Comparison of ENCODE assay signal across 28 mouse cellular contexts in genomic region chr5:145057907-145058306, GRCm38 (mm10). TPM values are rescaled to one million over a fixed set of nuclear protein-coding genes. Genes with fewer than 3 reads are reported as not detected.
"Had no signal": no experiment of that assay in that cellular context is flagged by ENCODE, and none has a peak within 500 bp of the region (broad histone marks: within the 10 kb centered on the region; RNA-seq: fewer than 3 reads in every experiment).

No protein-coding gene starts in this region.

- H3K27ac ChIP-seq: liver, embryonic 15.5 days; lung, embryonic 15.5 days; macrophage; midbrain, embryonic 10.5 days; midbrain, embryonic 12.5 days; neural tube, embryonic 13.5 days; neural tube, embryonic 15.5 days had no signal

- H3K4me1 ChIP-seq: liver, embryonic 15.5 days; lung, embryonic 15.5 days; midbrain, embryonic 10.5 days; midbrain, embryonic 12.5 days; neural tube, embryonic 13.5 days; neural tube, embryonic 15.5 days had no signal

- DNase-seq: liver, postnatal 0 days; lung, adult 2 months; lung, postnatal 14 days; lung, postnatal 36 days; midbrain, embryonic 14.5 days; right cerebral cortex, adult 18-20 months; right cerebral cortex, postnatal 25 days; right cerebral cortex, postnatal 4 days; spleen, adult 18-20 months; thymus, adult 2 months; thymus, postnatal 25 days; thymus, postnatal 4 days had no signal

- H3K4me3 ChIP-seq: liver, embryonic 15.5 days; lung, embryonic 15.5 days; midbrain, embryonic 10.5 days; midbrain, embryonic 12.5 days; myocyte; neural tube, embryonic 13.5 days; neural tube, embryonic 15.5 days had no signal

- H3K9ac ChIP-seq: liver, embryonic 15.5 days; liver, postnatal 0 days; lung, embryonic 15.5 days; midbrain, embryonic 12.5 days; neural tube, embryonic 13.5 days; neural tube, embryonic 15.5 days had no signal

- H3K36me3 ChIP-seq: liver, embryonic 15.5 days; lung, embryonic 15.5 days; midbrain, embryonic 10.5 days; midbrain, embryonic 12.5 days; neural tube, embryonic 13.5 days; neural tube, embryonic 15.5 days had no signal

- ATAC-seq: liver, postnatal 0 days; lung, postnatal 0 days; midbrain, embryonic 16.5 days had no signal

- H3K27me3 ChIP-seq: liver, embryonic 15.5 days; lung, embryonic 15.5 days; midbrain, embryonic 12.5 days; neural tube, embryonic 13.5 days; neural tube, embryonic 15.5 days had no signal

- H3K4me2 ChIP-seq: liver, embryonic 15.5 days; lung, embryonic 15.5 days; midbrain, embryonic 12.5 days; neural tube, embryonic 13.5 days; neural tube, embryonic 15.5 days had no signal

- H3K9me3 ChIP-seq: liver, embryonic 15.5 days; lung, embryonic 15.5 days; midbrain, embryonic 10.5 days; midbrain, embryonic 12.5 days; neural tube, embryonic 13.5 days; neural tube, embryonic 15.5 days had no signal

RNA-seq across cellular contexts. Expression of gene 1700018F24Rik, which starts 15.1 kb away (rescaled TPM):
- total RNA-seq: megakaryocyte, adult 5-6 weeks; megakaryocyte-erythroid progenitor cell, adult 5-6 weeks had no signal
- polyA plus RNA-seq: liver, embryonic 15.5 days; liver, postnatal 0 days; lung, adult 2 months; macrophage; midbrain, embryonic 10.5 days; midbrain, embryonic 12.5 days; midbrain, embryonic 14.5 days; midbrain, embryonic 16.5 days; myocyte; neural tube, embryonic 11.5 days; neural tube, embryonic 13.5 days; neural tube, embryonic 15.5 days; small intestine, adult 2 months; stomach, embryonic 14.5 days; stomach, embryonic 16.5 days; thymus, adult 2 months had no signal

RNA-seq across cellular contexts. Expression of gene Gm4871, which starts 25.4 kb away (rescaled TPM):
- total RNA-seq: megakaryocyte, adult 5-6 weeks; megakaryocyte-erythroid progenitor cell, adult 5-6 weeks had no signal
- polyA plus RNA-seq: liver, embryonic 15.5 days; liver, postnatal 0 days; lung, adult 2 months; lung, embryonic 15.5 days; lung, postnatal 0 days; macrophage; midbrain, embryonic 10.5 days; midbrain, embryonic 12.5 days; midbrain, embryonic 14.5 days; midbrain, embryonic 16.5 days; myocyte; neural tube, embryonic 11.5 days; neural tube, embryonic 13.5 days; neural tube, embryonic 15.5 days; small intestine, adult 2 months; stomach, embryonic 14.5 days; stomach, embryonic 16.5 days; thymus, adult 2 months had no signal

RNA-seq across cellular contexts. Expression of gene Kpna7, which starts 25.9 kb away (rescaled TPM):
- total RNA-seq: megakaryocyte, adult 5-6 weeks; megakaryocyte-erythroid progenitor cell, adult 5-6 weeks had no signal
- polyA plus RNA-seq: liver, postnatal 0 days; lung, adult 2 months; lung, embryonic 15.5 days; lung, postnatal 0 days; macrophage; midbrain, embryonic 10.5 days; midbrain, embryonic 12.5 days; midbrain, embryonic 14.5 days; midbrain, embryonic 16.5 days; myocyte; neural tube, embryonic 11.5 days; neural tube, embryonic 13.5 days; neural tube, embryonic 15.5 days; small intestine, adult 2 months; stomach, embryonic 14.5 days had no signal
